Comparison of ENCODE assay signal across 8 mouse cellular contexts in the genomic region with DNA sequence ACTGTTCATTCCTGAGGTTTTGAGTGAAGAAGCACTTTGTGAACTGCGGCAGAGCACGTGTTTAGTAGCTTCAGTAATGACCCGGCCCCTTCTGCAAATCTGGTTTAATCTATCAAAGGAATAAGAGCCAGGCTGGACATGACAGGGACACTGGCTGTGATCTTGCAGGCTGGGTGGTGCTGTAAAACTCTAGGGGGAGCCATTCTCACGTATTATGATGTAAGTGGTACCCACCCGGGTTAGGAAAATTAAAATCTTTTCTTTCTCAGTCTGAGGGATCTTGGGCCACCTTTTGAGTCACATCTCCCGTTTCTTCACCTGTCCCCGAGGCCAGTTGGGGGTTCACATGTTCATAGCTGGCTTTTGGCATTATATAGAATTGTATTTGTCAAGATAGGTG.
A peak's percentile ranks its signal among the peaks of the same experiment; 100 is the strongest.
DNase-seq lines count a peak whose midpoint lies in the region; ATAC-seq and TF ChIP-seq lines count a peak whose summit lies in the region.

No protein-coding gene starts in this region.

- H3K4me1 ChIP-seq in intestine, postnatal 0 days (replicated peaks; ENCODE audit: control insufficient read depth, insufficient read depth, low read length): no peaks in the 10 kb centered on the region
- no peaks in the 10 kb centered on the region for H3K4me1 ChIP-seq in intestine, embryonic 16.5 days (ENCODE audit: control insufficient read depth, insufficient read depth, low read length)
- peaks cover 31% of the 10 kb centered on the region for H3K4me1 ChIP-seq in forebrain, embryonic 15.5 days

- H3K27ac ChIP-seq in intestine, postnatal 0 days (ENCODE audit: low read depth, low read length): no peak overlapping the region
- no peak overlapping the region for H3K27ac ChIP-seq in intestine, embryonic 16.5 days (ENCODE audit: low read length)
- H3K27ac ChIP-seq in forebrain, embryonic 15.5 days (replicated peaks): no peak overlapping the region

- DNase-seq in right cerebral cortex, adult 2 months (ENCODE audit: low spot score in 2 of 2): peak; percentile 24 to 31
- DNase-seq in right cerebral cortex, postnatal 36 days (ENCODE audit: low spot score in 2 of 2): no peak
- peak; percentile 8 for DNase-seq in telencephalon, adult 2 months (ENCODE audit: low read depth, low spot score)
- no peak for DNase-seq in thymus, postnatal 4 days
- no peak for DNase-seq in spleen, adult 12 weeks (ENCODE audit: low spot score)

- ATAC-seq in intestine, postnatal 0 days: no peak
- ATAC-seq in intestine, embryonic 16.5 days: no peak
- ATAC-seq in forebrain, embryonic 15.5 days (replicated peaks): 0 out of 2 replicates have a peak, but pooled peaks have one; percentile 51

- TF ChIP-seq CTCF in intestine, postnatal 0 days (IDR thresholded peaks at IDR 0.05; ENCODE audit: low read depth): peak; percentile 62

- H3K36me3 ChIP-seq in intestine, postnatal 0 days (ENCODE audit: control insufficient read depth, insufficient read depth): no peaks in the 10 kb centered on the region
- no peaks in the 10 kb centered on the region for H3K36me3 ChIP-seq in intestine, embryonic 16.5 days (ENCODE audit: control insufficient read depth, insufficient read depth, low read length)
- H3K36me3 ChIP-seq in forebrain, embryonic 15.5 days: no peaks in the 10 kb centered on the region

- 20% methylated on average over 7 of the region's 7 CpGs for WGBS in intestine, postnatal 0 days
- 19% methylated on average over 7 of the region's 7 CpGs for WGBS in intestine, embryonic 16.5 days
- 34% methylated on average over 7 of the region's 7 CpGs for WGBS in forebrain, embryonic 15.5 days

- no peak overlapping the region for H3K9ac ChIP-seq in intestine, postnatal 0 days (ENCODE audit: low read depth, low read length)
- no peak overlapping the region for H3K9ac ChIP-seq in intestine, embryonic 16.5 days (ENCODE audit: low read depth, low read length)
- no peak overlapping the region for H3K9ac ChIP-seq in forebrain, embryonic 15.5 days (replicated peaks)

- no peak overlapping the region for H3K4me3 ChIP-seq in intestine, postnatal 0 days (ENCODE audit: low read depth, low read length)
- H3K4me3 ChIP-seq in intestine, embryonic 16.5 days (ENCODE audit: low read length): no peak overlapping the region
- no peak overlapping the region for H3K4me3 ChIP-seq in forebrain, embryonic 15.5 days

- no peaks in the 10 kb centered on the region; the same call in 1 of the 2 replicates for H3K27me3 ChIP-seq in intestine, postnatal 0 days (replicated peaks; ENCODE audit: control insufficient read depth, insufficient read depth, low read length)
- H3K27me3 ChIP-seq in intestine, embryonic 16.5 days (replicated peaks; ENCODE audit: control insufficient read depth, insufficient read depth, low read length): no peaks in the 10 kb centered on the region; the same call in 1 of the 2 replicates
- H3K27me3 ChIP-seq in forebrain, embryonic 15.5 days: peaks cover 22% of the 10 kb centered on the region; the same call in 1 of the 2 replicates

- H3K9me3 ChIP-seq in intestine, postnatal 0 days (ENCODE audit: control insufficient read depth): no peaks in the 10 kb centered on the region
- no peaks in the 10 kb centered on the region for H3K9me3 ChIP-seq in intestine, embryonic 16.5 days (ENCODE audit: control insufficient read depth, low read length)
- no peaks in the 10 kb centered on the region for H3K9me3 ChIP-seq in forebrain, embryonic 15.5 days

- H3K4me2 ChIP-seq in intestine, postnatal 0 days (replicated peaks; ENCODE audit: low read depth): no peak overlapping the region
- no peak overlapping the region for H3K4me2 ChIP-seq in intestine, embryonic 16.5 days (ENCODE audit: low read depth, low read length)
- H3K4me2 ChIP-seq in forebrain, embryonic 15.5 days (replicated peaks): no peak overlapping the region

Comparison
In these comparisons a context has a peak if more than half of its experiments do, and no peak if none do; other contexts are left out.
1. DNase-seq: peak in right cerebral cortex, adult 2 months (2 of 2) and telencephalon, adult 2 months (single experiment); none in right cerebral cortex, postnatal 36 days (0 of 2), thymus, postnatal 4 days (single experiment) and spleen, adult 12 weeks (single experiment).